Mouse (Mus musculus) kidney, postnatal 0 days (tissue): Measurements from ENCODE around the gene Aipl1. TPM values are rescaled to one million over a fixed set of nuclear protein-coding genes. Genes with fewer than 3 reads are reported as not detected.
"Not testable (repeated sequence)": the region's sequence is repeated elsewhere in the genome, so short reads cannot be mapped to it uniquely, and the experiment has no call there.

Experiments
- ATAC-seq: fragments of 200-750 bp; cut with Nextera tagmentation; replicated peaks from 2 replicates; pipeline ENCODE4 v1.8.0; 2017; ENCODE audit warnings: low read depth, moderate number of reproducible peaks, moderate TSS enrichment, moderate library complexity; ENCODE audit not compliant: low FRiP score
- DNase-seq: peaks from one replicate; pipeline ENCODE4 v3.0.0-alpha.2; 2016; ENCODE audit warnings: low spot score
- H3K27ac ChIP-seq: fragments of 300-500 bp; sonication (generic); 2 replicates; pipeline ENCODE4 v1.5.1; 2014; ENCODE audit warnings: mild to moderate bottlenecking
- H3K27me3 ChIP-seq: fragments of 300-500 bp; sonication (generic); 2 replicates; pipeline ENCODE4 v1.6.1; 2014; ENCODE audit warnings: low read length, mixed read lengths; ENCODE audit not compliant: insufficient read depth
- H3K36me3 ChIP-seq: fragments of 300-500 bp; sonication (generic); 2 replicates; pipeline ENCODE4 v1.6.1; 2014; ENCODE audit warnings: low read length, mixed read lengths; ENCODE audit not compliant: insufficient read depth
- H3K4me1 ChIP-seq: fragments of 300-500 bp; sonication (generic); replicated peaks from 2 replicates; pipeline ENCODE4 v1.6.1; 2014; ENCODE audit warnings: antibody characterized with exemption, low read length, mixed read lengths; ENCODE audit not compliant: insufficient read depth
- H3K4me2 ChIP-seq: fragments of 300-500 bp; sonication (generic); 2 replicates; pipeline ENCODE4 v1.6.1; 2014; ENCODE audit warnings: mild to moderate bottlenecking, low read length, moderate library complexity, mixed read lengths
- H3K4me3 ChIP-seq: fragments of 300-500 bp; sonication (generic); replicated peaks from 2 replicates; pipeline ENCODE4 v1.5.1; 2014; ENCODE audit warnings: low read depth, low read length
- H3K9ac ChIP-seq: fragments of 300-500 bp; sonication (generic); 2 replicates; pipeline ENCODE4 v1.6.1; 2014; ENCODE audit warnings: low read depth, low read length
- H3K9me3 ChIP-seq: fragments of 300-500 bp; sonication (generic); replicated peaks from 2 replicates; pipeline ENCODE4 v1.6.1; 2016; ENCODE audit warnings: low read length, inconsistent platforms, mixed read lengths
- CTCF ChIP-seq: IDR thresholded peaks from 2 replicates; pipeline ENCODE4 v1.5.1; 2016; ENCODE audit warnings: antibody characterized with exemption, low read depth, mild to moderate bottlenecking, moderate library complexity
- WGBS: fragments of 180-500 bp; shearing (Covaris S2); extraction: QIAGEN DNeasy Blood & Tissue Kit; methylation state at CpG from one replicate; pipeline ENCODE4 v1.1.7; 2014; 5-methylcytosine and 5-hydroxymethylcytosine counted together
- polyA plus RNA-seq: library from polyadenylated mRNA; unstranded; fragments of >200 nt; fragmentation: Nextera tagmentation; extraction: Ambion mirVana; gene quantifications from 2 replicates; pipeline ENCODE4 v1.2.1, GENCODE M21; 2015

Aipl1 gene
- polyA plus RNA-seq, 1 experiment from 2014 or later = 0.41 TPM

- H3K4me1 ChIP-seq = no peaks in the 10 kb centered on the region
- H3K36me3 ChIP-seq = no peaks in the 10 kb centered on the region
- peak; percentile 65 for TF ChIP-seq CTCF
- 49% methylated on average over 13 of the region's 13 CpGs for WGBS
- H3K27ac ChIP-seq = no peak overlapping the region
- DNase-seq = no peak
- no peaks in the 10 kb centered on the region for H3K9me3 ChIP-seq
- no peak for ATAC-seq
- no peak overlapping the region for H3K4me2 ChIP-seq
- H3K9ac ChIP-seq = no peak overlapping the region
- no peaks in the 10 kb centered on the region for H3K27me3 ChIP-seq
- no peak overlapping the region for H3K4me3 ChIP-seq
Measured at GRCm38 (mm10) chr11:72002138-72002853, 35.0 kb downstream of the Aipl1 start.

GRCm38 (mm10) chr11:72000194-72000593, 37.1 kb downstream of the Aipl1 start:
- no peak overlapping the region for H3K9ac ChIP-seq
- no peaks in the 10 kb centered on the region for H3K27me3 ChIP-seq
- H3K4me1 ChIP-seq = no peaks in the 10 kb centered on the region
- H3K27ac ChIP-seq = no peak overlapping the region
- DNase-seq = no peak
- no peak for TF ChIP-seq CTCF
- ATAC-seq = no peak
- no peak overlapping the region for H3K4me3 ChIP-seq
- H3K4me2 ChIP-seq = no peak overlapping the region
- WGBS = 83% methylated on average over 6 of the region's 6 CpGs
- no peaks in the 10 kb centered on the region for H3K9me3 ChIP-seq
- H3K36me3 ChIP-seq = no peaks in the 10 kb centered on the region

- H3K36me3 ChIP-seq = no peaks in the 10 kb centered on the region
- WGBS = 41% methylated on average over 11 of the region's 11 CpGs
- H3K9ac ChIP-seq = no peak overlapping the region
- no peak for ATAC-seq
- no peak for DNase-seq
- H3K4me1 ChIP-seq = no peaks in the 10 kb centered on the region
- no peaks in the 10 kb centered on the region for H3K27me3 ChIP-seq
- TF ChIP-seq CTCF = no peak
- no peak overlapping the region for H3K4me3 ChIP-seq
- no peaks in the 10 kb centered on the region for H3K9me3 ChIP-seq
- H3K4me2 ChIP-seq = no peak overlapping the region
- no peak overlapping the region for H3K27ac ChIP-seq
Measured at GRCm38 (mm10) chr11:71996805-71997204, 40.5 kb downstream of the Aipl1 start.

- no peak overlapping the region for H3K9ac ChIP-seq
- WGBS = 24% methylated on average over 9 of the region's 9 CpGs
Measured at GRCm38 (mm10) chr11:71995968-71996511, 41.3 kb downstream of the Aipl1 start.

GRCm38 (mm10) chr11:71992438-71992837, 44.9 kb downstream of the Aipl1 start:
- Histone ChIP-seq H3K27ac (no peak overlapping the region), H3K27me3 (no peaks in the 10 kb centered on the region), H3K9ac (no peak overlapping the region), H3K4me2 (no peak overlapping the region), H3K4me3 (no peak overlapping the region), H3K36me3 (no peaks in the 10 kb centered on the region), H3K9me3 (no peaks in the 10 kb centered on the region), H3K4me1 (no peaks in the 10 kb centered on the region)
- WGBS = 88% methylated on average over 12 of the region's 12 CpGs
- TF ChIP-seq CTCF = no peak
- DNase-seq (no peak), ATAC-seq (no peak)

More at GRCm38 (mm10) chr11:71995968-71996511, 41.3 kb downstream of the Aipl1 start:
- H3K4me1 ChIP-seq = no peaks in the 10 kb centered on the region
- no peak overlapping the region for H3K4me3 ChIP-seq
- peak; percentile 73 for ATAC-seq
- TF ChIP-seq CTCF = no peak
- peak; percentile 73 for DNase-seq
- H3K4me2 ChIP-seq = peak overlapping the region; percentile 27; the same call in 1 of the 2 replicates
- no peaks in the 10 kb centered on the region for H3K27me3 ChIP-seq
- H3K36me3 ChIP-seq = no peaks in the 10 kb centered on the region
- no peaks in the 10 kb centered on the region for H3K9me3 ChIP-seq
- H3K27ac ChIP-seq = peak overlapping the region; percentile 54; the same call in 1 of the 2 replicates

- Histone ChIP-seq H3K4me3 (no peak overlapping the region), H3K4me2 (no peak overlapping the region), H3K27ac (no peak overlapping the region), H3K9ac (no peak overlapping the region), H3K4me1 (0 out of 2 replicates have a peak, but pooled peaks cover under 1% of the 10 kb centered on the region), H3K36me3 (no peaks in the 10 kb centered on the region), H3K9me3 (no peaks in the 10 kb centered on the region), H3K27me3 (no peaks in the 10 kb centered on the region)
- peak; percentile 89 for DNase-seq
- WGBS = 35% methylated on average over 5 of the region's 5 CpGs
- ATAC-seq = 0 out of 2 replicates have a peak, but pooled peaks have one; percentile 46
- TF ChIP-seq CTCF = peak; percentile 85
Measured at GRCm38 (mm10) chr11:71991541-71991940, 45.8 kb downstream of the Aipl1 start.

- H3K9ac ChIP-seq, H3K27me3 ChIP-seq, H3K27ac ChIP-seq, DNase-seq, ATAC-seq, H3K4me3 ChIP-seq, H3K9me3 ChIP-seq, H3K4me2 ChIP-seq, H3K36me3 ChIP-seq, H3K4me1 ChIP-seq: not testable (repeated sequence)
- 72% methylated on average over 5 of the region's 5 CpGs for WGBS
Measured at GRCm38 (mm10) chr11:71989407-71989806, 47.9 kb downstream of the Aipl1 start.
